Mouse (Mus musculus) midbrain, embryonic 16.5 days (tissue): ENCODE results near the gene Gm42878. TPM values are rescaled to one million over a fixed set of nuclear protein-coding genes. Genes with fewer than 3 reads are reported as not detected.

Experiments
- ATAC-seq: fragments of 200-750 bp; cut with Nextera tagmentation; 2 replicates; pipeline ENCODE4 v1.8.0; 2017; ENCODE audit warnings: moderate TSS enrichment
- H3K27ac ChIP-seq: fragments of 300-500 bp; sonication (generic); 2 replicates; pipeline ENCODE4 v1.5.1; 2014; ENCODE audit warnings: mild to moderate bottlenecking, low read length, mixed read lengths
- H3K27me3 ChIP-seq: fragments of 300-500 bp; sonication (generic); 2 replicates; pipeline ENCODE4 v1.6.1; 2014; ENCODE audit warnings: low read depth, low read length, mixed read lengths; ENCODE audit not compliant: control insufficient read depth, insufficient read depth
- H3K36me3 ChIP-seq: fragments of 300-500 bp; sonication (generic); 2 replicates; pipeline ENCODE4 v1.6.1; 2014; ENCODE audit warnings: mild to moderate bottlenecking, low read length, moderate library complexity, mixed read lengths; ENCODE audit not compliant: control insufficient read depth, insufficient read depth
- H3K4me1 ChIP-seq: fragments of 300-500 bp; sonication (generic); 2 replicates; pipeline ENCODE4 v1.6.1; 2014; ENCODE audit warnings: mild to moderate bottlenecking, low read length, mixed read lengths; ENCODE audit not compliant: control insufficient read depth, insufficient read depth
- H3K4me2 ChIP-seq: fragments of 300-500 bp; sonication (generic); 2 replicates; pipeline ENCODE4 v1.6.1; 2014; ENCODE audit warnings: mild to moderate bottlenecking, low read length, mixed read lengths
- H3K4me3 ChIP-seq: fragments of 300-500 bp; sonication (generic); 2 replicates; pipeline ENCODE4 v1.5.1; 2014; ENCODE audit warnings: low read depth, mild to moderate bottlenecking, low read length, moderate library complexity, mixed read lengths
- H3K9ac ChIP-seq: fragments of 300-500 bp; sonication (generic); 2 replicates; pipeline ENCODE4 v1.6.1; 2014; ENCODE audit warnings: low read depth, low read length, mixed read lengths
- H3K9me3 ChIP-seq: fragments of 300-500 bp; sonication (generic); replicated peaks from 2 replicates; pipeline ENCODE4 v1.6.1; 2014; ENCODE audit warnings: mild to moderate bottlenecking, low read length, mixed read lengths; ENCODE audit not compliant: control insufficient read depth, poor library complexity, severe bottlenecking
- WGBS: fragments of 180-500 bp; shearing (Covaris S2); extraction: QIAGEN DNeasy Blood & Tissue Kit; methylation state at CpG from one replicate; pipeline ENCODE4 v1.1.7; 2014; 5-methylcytosine and 5-hydroxymethylcytosine counted together
- polyA plus RNA-seq: library from polyadenylated mRNA; unstranded; fragments of >200 nt; fragmentation: Nextera tagmentation; extraction: Ambion mirVana; gene quantifications from 2 replicates; pipeline ENCODE4 v1.2.1, GENCODE M21; 2015

Gene Gm42878
- polyA plus RNA-seq, 1 experiment from 2014 or later: not detected

DNA sequence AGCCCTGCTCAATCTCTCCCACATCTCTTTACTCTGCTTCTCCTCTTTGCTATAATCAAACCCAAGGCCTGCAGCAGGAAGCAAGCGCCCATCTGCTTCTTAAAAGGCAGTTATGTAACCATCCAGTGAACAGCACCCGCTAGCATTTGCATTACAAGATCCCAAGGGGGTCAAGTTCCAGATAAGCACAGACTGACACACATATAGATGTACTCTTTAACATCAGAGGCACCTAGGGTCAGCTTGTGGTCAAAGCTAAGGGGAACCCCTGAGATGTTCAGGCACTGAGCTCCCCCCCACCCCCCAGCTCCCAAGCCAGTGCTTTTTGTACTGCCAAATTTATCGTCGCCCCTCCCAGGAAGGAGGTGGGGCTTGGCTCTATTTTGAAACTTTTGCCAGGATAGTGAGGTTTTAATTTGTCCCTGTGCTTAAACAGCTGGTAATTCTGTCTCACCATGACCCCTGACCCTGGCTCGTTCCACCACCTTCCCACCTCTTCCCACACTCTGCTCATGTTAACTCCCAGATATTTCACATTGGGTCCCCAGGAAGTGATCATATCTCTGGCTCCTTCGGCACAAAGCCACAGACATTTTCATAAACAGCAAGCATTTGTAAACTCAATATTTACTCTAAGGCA, 41.2 kb upstream of the Gm42878 start:
- Histone ChIP-seq H3K4me3 (no peak overlapping the region), H3K4me1 (peaks cover 2% of the 10 kb centered on the region; the same call in 1 of the 2 replicates), H3K36me3 (no peaks in the 10 kb centered on the region), H3K4me2 (no peak overlapping the region), H3K27ac (no peak overlapping the region), H3K27me3 (no peaks in the 10 kb centered on the region), H3K9ac (no peak overlapping the region), H3K9me3 (no peaks in the 10 kb centered on the region)
- WGBS: 85% methylated on average over 6 of the region's 6 CpGs
- no peak for ATAC-seq

DNA sequence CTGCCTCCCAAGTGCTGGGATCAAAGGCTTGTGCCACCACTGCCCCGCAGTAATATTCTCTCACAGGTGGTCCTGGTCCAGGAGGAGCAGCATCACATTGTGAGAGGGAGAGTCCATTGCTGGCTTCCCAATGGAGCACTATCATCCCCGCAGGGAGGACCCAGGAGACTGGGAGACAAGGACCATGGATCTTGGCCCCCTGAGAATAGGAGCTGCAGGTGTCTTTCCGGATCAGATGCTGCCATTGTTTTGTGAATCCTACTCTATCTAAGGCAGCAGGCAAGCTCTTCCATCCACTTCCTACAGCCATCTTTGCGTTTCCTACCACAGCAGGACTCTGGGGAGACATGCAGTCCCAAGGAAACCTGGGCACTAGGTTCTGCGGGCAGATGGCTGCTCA, 40.4 kb upstream of the Gm42878 start:
- Histone ChIP-seq H3K9me3 (no peaks in the 10 kb centered on the region), H3K4me2 (no peak overlapping the region), H3K9ac (no peak overlapping the region), H3K27me3 (no peaks in the 10 kb centered on the region), H3K36me3 (no peaks in the 10 kb centered on the region), H3K27ac (no peak overlapping the region), H3K4me3 (no peak overlapping the region), H3K4me1 (no peaks in the 10 kb centered on the region)
- WGBS: 77% methylated on average over 5 of the region's 5 CpGs
- no peak for ATAC-seq

GRCm38 (mm10) chr5:121585005-121585404, 39.7 kb upstream of the Gm42878 start:
- H3K4me1 ChIP-seq: no peaks in the 10 kb centered on the region
- no peak overlapping the region for H3K9ac ChIP-seq
- 98% methylated on average over 10 of the region's 10 CpGs for WGBS
- ATAC-seq: no peak
- no peak overlapping the region for H3K4me3 ChIP-seq
- 0 out of 2 replicates have a peak, but pooled peaks cover under 1% of the 10 kb centered on the region for H3K36me3 ChIP-seq
- H3K27me3 ChIP-seq: no peaks in the 10 kb centered on the region
- no peak overlapping the region for H3K27ac ChIP-seq
- H3K4me2 ChIP-seq: no peak overlapping the region
- H3K9me3 ChIP-seq: no peaks in the 10 kb centered on the region

DNA sequence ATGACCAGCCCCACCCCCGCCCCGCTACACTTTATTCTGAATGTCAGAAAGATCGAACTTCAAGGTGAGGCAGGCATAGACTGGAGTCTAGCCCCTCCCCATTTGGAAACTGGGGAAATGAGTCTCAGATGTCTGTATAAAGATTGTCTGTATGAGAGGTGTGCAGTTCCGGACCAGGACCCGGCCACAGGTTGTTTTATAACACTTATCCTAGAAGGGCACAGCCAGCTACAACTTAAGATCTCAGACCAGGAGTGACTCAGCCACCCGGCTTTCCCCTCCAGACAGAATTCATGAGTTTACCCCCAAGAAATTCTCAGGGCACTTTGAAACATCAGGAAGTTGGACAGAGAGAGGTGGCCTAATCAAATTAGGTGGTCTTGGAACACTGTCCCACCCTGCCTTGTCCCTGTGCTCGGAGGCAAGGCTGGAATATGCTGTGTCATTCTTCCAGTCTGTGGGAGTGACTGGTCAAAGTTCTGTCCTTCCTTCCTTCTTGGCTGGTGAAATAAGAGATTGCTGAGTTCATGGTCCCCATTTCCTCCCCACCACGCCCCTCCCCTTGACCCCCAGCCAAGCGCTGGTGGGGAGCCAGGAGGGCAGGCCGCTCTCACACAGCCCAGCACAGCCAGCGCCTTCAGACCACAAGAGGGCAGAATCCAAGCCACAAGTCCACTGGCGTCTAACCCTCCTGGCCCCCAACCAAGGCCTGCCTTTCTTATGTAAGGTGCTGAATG, 38.7 kb upstream of the Gm42878 start:
- Histone ChIP-seq H3K4me1 (no peaks in the 10 kb centered on the region), H3K27ac (no peak overlapping the region), H3K36me3 (peaks cover 8% of the 10 kb centered on the region; the same call in 1 of the 2 replicates), H3K27me3 (no peaks in the 10 kb centered on the region), H3K4me3 (no peak overlapping the region), H3K9me3 (no peaks in the 10 kb centered on the region), H3K9ac (no peak overlapping the region), H3K4me2 (no peak overlapping the region)
- 60% methylated on average over 12 of the region's 12 CpGs for WGBS
- no peak for ATAC-seq

DNA sequence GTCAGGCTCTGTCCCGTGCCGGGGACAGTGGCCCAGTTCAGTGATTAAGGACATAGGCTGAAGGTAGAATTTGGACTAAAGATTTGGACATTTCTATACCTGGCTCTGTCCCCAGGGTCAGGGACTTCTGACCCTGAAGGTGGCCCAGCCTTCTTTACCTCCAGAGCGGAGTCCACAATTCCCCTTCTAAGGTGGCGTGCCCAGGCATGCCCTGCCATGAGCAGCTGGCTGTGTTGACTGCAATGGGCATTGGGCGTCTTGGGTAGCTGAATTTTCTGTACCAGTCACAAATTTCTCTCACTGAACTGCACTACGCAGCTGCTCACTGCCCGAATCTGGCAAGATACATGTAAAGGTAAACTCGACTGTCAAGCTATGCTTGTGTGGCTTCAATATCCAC, 36.7 kb upstream of the Gm42878 start:
- peaks cover 13% of the 10 kb centered on the region; the same call in 1 of the 2 replicates for H3K36me3 ChIP-seq
- no peak overlapping the region for H3K4me3 ChIP-seq
- H3K27ac ChIP-seq: no peak overlapping the region
- H3K27me3 ChIP-seq: no peaks in the 10 kb centered on the region
- H3K9ac ChIP-seq: no peak overlapping the region
- H3K4me1 ChIP-seq: no peaks in the 10 kb centered on the region
- no peak overlapping the region for H3K4me2 ChIP-seq
- no peaks in the 10 kb centered on the region for H3K9me3 ChIP-seq
- 92% methylated on average over 8 of the region's 8 CpGs for WGBS
- ATAC-seq: no peak

GRCm38 (mm10) chr5:121576927-121577488, 31.7 kb upstream of the Gm42878 start:
- no peaks in the 10 kb centered on the region for H3K4me1 ChIP-seq
- H3K4me2 ChIP-seq: no peak overlapping the region
- ATAC-seq: no peak
- H3K4me3 ChIP-seq: no peak overlapping the region
- no peaks in the 10 kb centered on the region for H3K9me3 ChIP-seq
- WGBS: 91% methylated on average over 11 of the region's 11 CpGs
- H3K27me3 ChIP-seq: no peaks in the 10 kb centered on the region
- no peak overlapping the region for H3K27ac ChIP-seq
- H3K9ac ChIP-seq: no peak overlapping the region
- peaks cover 17% of the 10 kb centered on the region for H3K36me3 ChIP-seq

GRCm38 (mm10) chr5:121575867-121576266, 30.6 kb upstream of the Gm42878 start:
- Histone ChIP-seq H3K9ac (no peak overlapping the region), H3K4me1 (no peaks in the 10 kb centered on the region), H3K36me3 (peaks cover 23% of the 10 kb centered on the region), H3K4me3 (no peak overlapping the region), H3K27ac (no peak overlapping the region), H3K9me3 (no peaks in the 10 kb centered on the region), H3K4me2 (no peak overlapping the region), H3K27me3 (no peaks in the 10 kb centered on the region)
- ATAC-seq: no peak
- WGBS: 98% methylated on average over 11 of the region's 11 CpGs

- Histone ChIP-seq H3K4me3 (no peak overlapping the region), H3K4me1 (no peaks in the 10 kb centered on the region; the same call in 1 of the 2 replicates), H3K9me3 (no peaks in the 10 kb centered on the region), H3K36me3 (peaks cover 15% of the 10 kb centered on the region), H3K9ac (no peak overlapping the region), H3K27me3 (no peaks in the 10 kb centered on the region), H3K4me2 (no peak overlapping the region), H3K27ac (no peak overlapping the region)
- whole genome bisulfite sequencing: 89% methylated on average over 13 of the region's 13 CpGs
- ATAC-seq: no peak
These were observed 28.9 kb upstream of the Gm42878 start for GRCm38 (mm10) chr5:121574145-121574544.

- Histone ChIP-seq H3K27me3 (no peaks in the 10 kb centered on the region), H3K4me1 (no peaks in the 10 kb centered on the region; the same call in 1 of the 2 replicates), H3K9me3 (no peaks in the 10 kb centered on the region), H3K4me2 (no peak overlapping the region), H3K4me3 (no peak overlapping the region), H3K27ac (no peak overlapping the region), H3K36me3 (peaks cover 10% of the 10 kb centered on the region), H3K9ac (no peak overlapping the region)
- ATAC-seq: no peak
- WGBS: 71% methylated on average over 1 of the region's 1 CpGs
These were observed 25.5 kb upstream of the Gm42878 start for GRCm38 (mm10) chr5:121570787-121571186.
